Mouse (Mus musculus): ENCODE measurements around the gene Cgnl1. TPM values are rescaled to one million over a fixed set of nuclear protein-coding genes. Genes with fewer than 3 reads are reported as not detected.

Gene Cgnl1
- polyA plus RNA-seq, 1 experiment from 2014 or later, result 33.8 TPM

DNA sequence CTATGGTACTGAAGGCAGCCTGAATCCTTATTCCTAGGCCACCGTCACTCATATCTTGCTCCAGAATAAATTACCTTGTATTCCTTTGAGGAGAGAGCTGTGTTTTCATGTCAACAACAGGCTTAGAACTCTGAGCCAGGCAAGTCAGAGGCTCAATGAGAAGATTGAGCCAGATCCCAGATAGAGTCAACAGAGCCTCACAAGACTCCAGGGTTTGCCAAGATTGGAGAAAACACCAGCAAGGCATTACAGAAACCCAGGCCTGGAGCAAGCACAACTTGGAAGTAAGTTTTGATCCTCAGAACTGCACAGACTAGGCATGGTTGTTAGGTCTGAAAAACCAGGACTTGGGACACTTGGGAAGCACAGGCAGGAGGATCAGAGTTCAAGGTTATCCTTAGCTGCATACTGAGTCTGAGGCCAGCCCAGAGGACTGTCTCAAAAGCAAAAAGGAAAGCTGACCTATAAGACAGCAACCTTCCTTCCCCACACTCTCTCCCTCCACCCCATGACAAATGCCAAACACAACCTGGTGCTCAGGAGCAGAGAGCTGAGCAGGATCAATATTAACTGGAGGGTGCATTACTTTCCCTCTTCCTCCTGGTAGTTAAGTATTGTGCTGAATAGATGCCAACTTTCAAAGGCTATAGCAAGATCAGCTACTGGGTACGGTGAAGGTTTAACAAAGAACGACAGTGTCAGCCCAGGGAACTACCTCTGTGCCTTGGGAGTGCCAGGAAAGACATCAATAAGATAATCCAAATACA lies 34.0 kb downstream of the Cgnl1 start:
- DNase-seq (ENCODE audit: low spot score) (no peak), ATAC-seq (replicated peaks; ENCODE audit: low FRiP score, low read depth) (no peak)
- WGBS, result 64% methylated on average over 3 of the region's 3 CpGs
- H3K4me3 ChIP-seq (replicated peaks; ENCODE audit: low read depth, low read length), result no peak overlapping the region
- TF ChIP-seq CTCF (IDR thresholded peaks at IDR 0.05; ENCODE audit: low read depth), result no peak
- H3K9ac ChIP-seq (ENCODE audit: low read depth, low read length), result no peak overlapping the region
- no peaks in the 10 kb centered on the region for H3K36me3 ChIP-seq (ENCODE audit: insufficient read depth, low read length)
- H3K9me3 ChIP-seq (replicated peaks; ENCODE audit: low read length), result no peaks in the 10 kb centered on the region
- H3K4me2 ChIP-seq (ENCODE audit: low read length), result no peak overlapping the region
- peak overlapping the region; percentile 26; the same call in 1 of the 2 replicates for H3K27ac ChIP-seq
- no peaks in the 10 kb centered on the region for H3K27me3 ChIP-seq (ENCODE audit: insufficient read depth, low read length)
- H3K4me1 ChIP-seq (replicated peaks; ENCODE audit: insufficient read depth, low read length), result no peaks in the 10 kb centered on the region

DNA sequence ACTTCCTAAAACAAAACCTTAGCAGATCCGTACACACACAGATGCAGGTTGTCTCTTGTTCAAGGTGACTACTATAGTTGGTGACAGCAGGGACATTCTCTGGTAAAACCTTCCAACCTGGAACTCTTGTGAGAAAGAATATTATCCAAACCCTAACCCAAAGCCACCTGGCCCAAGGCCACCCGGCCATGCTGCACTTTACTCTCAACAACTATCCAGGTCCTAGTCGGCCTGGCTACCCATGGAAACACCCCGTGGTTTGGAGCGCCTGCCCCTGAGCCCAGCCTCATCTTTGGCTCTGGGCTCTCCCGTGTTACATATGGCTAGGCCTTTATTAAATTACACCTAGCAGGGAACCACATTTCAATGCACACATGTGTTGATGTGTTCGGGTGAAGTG lies 35.5 kb downstream of the Cgnl1 start:
- DNase-seq (ENCODE audit: low spot score), result no peak
- TF ChIP-seq CTCF (IDR thresholded peaks at IDR 0.05; ENCODE audit: low read depth), result no peak
- Histone ChIP-seq H3K9ac (ENCODE audit: low read depth, low read length) (no peak overlapping the region), H3K4me3 (replicated peaks; ENCODE audit: low read depth, low read length) (no peak overlapping the region), H3K27ac (no peak overlapping the region), H3K4me1 (replicated peaks; ENCODE audit: insufficient read depth, low read length) (no peaks in the 10 kb centered on the region), H3K9me3 (replicated peaks; ENCODE audit: low read length) (no peaks in the 10 kb centered on the region), H3K4me2 (ENCODE audit: low read length) (no peak overlapping the region), H3K36me3 (ENCODE audit: insufficient read depth, low read length) (no peaks in the 10 kb centered on the region), H3K27me3 (ENCODE audit: insufficient read depth, low read length) (no peaks in the 10 kb centered on the region)
- WGBS, result 91% methylated on average over 7 of the region's 7 CpGs
- no peak for ATAC-seq (replicated peaks; ENCODE audit: low FRiP score, low read depth)

DNA sequence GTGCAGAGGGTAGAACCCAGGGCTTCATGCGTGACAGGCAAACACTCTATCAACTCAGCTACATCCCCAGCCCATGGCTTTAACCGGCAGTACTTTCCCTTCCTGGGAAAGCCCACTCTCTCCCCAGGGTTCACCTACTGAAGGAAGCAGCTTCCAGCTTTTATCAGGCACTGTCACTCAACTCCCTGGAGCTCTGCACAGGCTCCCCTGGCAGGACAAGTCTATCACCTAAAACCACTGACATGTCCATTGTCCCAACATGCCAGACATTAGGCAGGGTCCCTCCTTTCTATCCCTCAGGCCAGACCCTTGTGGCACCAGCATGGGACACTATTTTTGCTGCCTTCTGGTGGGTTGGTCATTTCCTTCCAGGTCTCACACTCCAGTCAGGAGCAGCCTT lies 37.8 kb downstream of the Cgnl1 start:
- no peak overlapping the region for H3K4me2 ChIP-seq (ENCODE audit: low read length)
- no peak for DNase-seq (ENCODE audit: low spot score)
- no peak overlapping the region for H3K9ac ChIP-seq (ENCODE audit: low read depth, low read length)
- no peaks in the 10 kb centered on the region for H3K27me3 ChIP-seq (ENCODE audit: insufficient read depth, low read length)
- no peak overlapping the region for H3K4me3 ChIP-seq (replicated peaks; ENCODE audit: low read depth, low read length)
- ATAC-seq (replicated peaks; ENCODE audit: low FRiP score, low read depth), result no peak
- H3K4me1 ChIP-seq (replicated peaks; ENCODE audit: insufficient read depth, low read length), result 0 out of 2 replicates have a peak, but pooled peaks cover 3% of the 10 kb centered on the region
- TF ChIP-seq CTCF (IDR thresholded peaks at IDR 0.05; ENCODE audit: low read depth), result no peak
- 46% methylated on average over 2 of the region's 2 CpGs for WGBS
- H3K9me3 ChIP-seq (replicated peaks; ENCODE audit: low read length), result no peaks in the 10 kb centered on the region
- no peak overlapping the region for H3K27ac ChIP-seq
- H3K36me3 ChIP-seq (ENCODE audit: insufficient read depth, low read length), result no peaks in the 10 kb centered on the region

DNA sequence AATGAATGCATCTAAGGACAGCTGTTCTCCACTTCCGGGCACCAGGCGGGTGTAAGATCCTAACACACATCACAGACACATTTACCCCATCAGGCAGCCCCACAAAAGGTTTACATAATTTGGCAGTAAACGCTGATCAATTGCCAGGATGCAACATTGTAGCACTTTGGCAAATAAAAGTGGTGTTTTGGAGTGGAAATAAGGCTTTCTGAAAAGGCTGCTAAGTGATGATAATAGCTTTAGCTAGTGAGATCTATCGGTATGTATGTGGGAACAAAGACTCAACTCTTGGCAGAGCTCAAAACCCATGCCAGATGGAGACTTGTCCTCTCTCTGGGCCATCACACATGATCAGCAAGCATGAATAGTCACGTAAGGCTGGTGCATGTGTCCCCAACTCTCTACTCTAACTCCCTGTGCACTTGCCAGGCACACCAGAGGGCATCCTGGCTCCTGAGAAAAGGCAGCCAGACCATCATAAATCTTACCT lies 42.5 kb downstream of the Cgnl1 start:
- ATAC-seq (replicated peaks; ENCODE audit: low FRiP score, low read depth) (no peak), DNase-seq (ENCODE audit: low spot score) (no peak)
- TF ChIP-seq CTCF (IDR thresholded peaks at IDR 0.05; ENCODE audit: low read depth), result no peak
- H3K4me3 ChIP-seq (replicated peaks; ENCODE audit: low read depth, low read length), result no peak overlapping the region
- no peaks in the 10 kb centered on the region for H3K9me3 ChIP-seq (replicated peaks; ENCODE audit: low read length)
- H3K27me3 ChIP-seq (ENCODE audit: insufficient read depth, low read length), result no peaks in the 10 kb centered on the region
- 0 out of 2 replicates have a peak, but pooled peaks cover 3% of the 10 kb centered on the region for H3K4me1 ChIP-seq (replicated peaks; ENCODE audit: insufficient read depth, low read length)
- no peak overlapping the region for H3K4me2 ChIP-seq (ENCODE audit: low read length)
- 0 out of 2 replicates have a peak overlapping the region, but pooled peaks have one; percentile 13 for H3K27ac ChIP-seq
- H3K36me3 ChIP-seq (ENCODE audit: insufficient read depth, low read length), result peaks cover 17% of the 10 kb centered on the region
- H3K9ac ChIP-seq (ENCODE audit: low read depth, low read length), result no peak overlapping the region
- WGBS, result 82% methylated on average over 5 of the region's 5 CpGs

DNA sequence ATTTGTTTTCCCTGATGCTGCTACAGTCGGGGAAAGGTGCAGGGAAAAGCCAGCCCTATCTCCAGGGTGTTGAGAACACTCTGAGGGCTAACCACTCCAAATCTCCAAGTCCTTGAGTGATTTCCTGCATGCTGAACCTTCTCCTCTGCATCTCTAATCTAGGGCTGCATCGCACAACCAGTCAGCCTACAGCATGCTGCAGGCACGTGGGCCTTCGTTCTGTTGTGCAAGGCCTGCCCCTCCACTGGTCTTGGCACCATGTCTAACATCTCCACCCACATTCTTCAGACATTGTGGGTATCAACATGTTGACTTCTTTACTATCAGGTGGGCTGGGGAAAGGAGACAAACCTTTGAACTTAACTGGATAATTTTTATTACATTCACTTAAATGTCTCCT lies 44.2 kb downstream of the Cgnl1 start:
- Histone ChIP-seq H3K9ac (ENCODE audit: low read depth, low read length) (no peak overlapping the region), H3K4me2 (ENCODE audit: low read length) (no peak overlapping the region), H3K36me3 (ENCODE audit: insufficient read depth, low read length) (peaks cover 22% of the 10 kb centered on the region), H3K27ac (no peak overlapping the region), H3K4me1 (replicated peaks; ENCODE audit: insufficient read depth, low read length) (0 out of 2 replicates have a peak, but pooled peaks cover 3% of the 10 kb centered on the region), H3K9me3 (replicated peaks; ENCODE audit: low read length) (no peaks in the 10 kb centered on the region), H3K27me3 (ENCODE audit: insufficient read depth, low read length) (no peaks in the 10 kb centered on the region), H3K4me3 (replicated peaks; ENCODE audit: low read depth, low read length) (no peak overlapping the region)
- no peak for TF ChIP-seq CTCF (IDR thresholded peaks at IDR 0.05; ENCODE audit: low read depth)
- WGBS, result 80% methylated on average over 4 of the region's 4 CpGs
- no peak for ATAC-seq (replicated peaks; ENCODE audit: low FRiP score, low read depth)
- DNase-seq (ENCODE audit: low spot score), result no peak

DNA sequence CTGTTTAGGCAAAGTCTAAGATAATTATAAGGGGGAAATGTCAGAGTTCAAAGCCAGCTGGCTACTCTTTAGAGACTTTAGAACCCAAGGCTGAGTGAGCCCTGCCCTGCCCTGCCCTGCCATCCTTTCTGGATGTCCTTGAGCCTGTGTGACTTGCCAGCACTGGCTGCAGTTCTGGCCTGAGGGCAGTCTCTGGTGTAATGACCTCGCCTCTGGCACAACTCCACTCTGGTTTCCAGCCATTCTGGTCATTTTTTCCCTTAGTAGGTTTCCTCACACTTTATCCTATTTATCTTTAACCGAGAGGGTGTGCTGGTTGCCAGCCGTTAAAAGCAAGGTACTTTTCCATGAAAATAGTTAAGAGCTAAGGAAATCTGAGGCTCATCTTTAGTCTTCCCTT lies 45.3 kb downstream of the Cgnl1 start:
- Histone ChIP-seq H3K9ac (ENCODE audit: low read depth, low read length) (no peak overlapping the region), H3K4me1 (replicated peaks; ENCODE audit: insufficient read depth, low read length) (0 out of 2 replicates have a peak, but pooled peaks cover 3% of the 10 kb centered on the region), H3K27ac (no peak overlapping the region), H3K9me3 (replicated peaks; ENCODE audit: low read length) (no peaks in the 10 kb centered on the region), H3K36me3 (ENCODE audit: insufficient read depth, low read length) (peaks cover 29% of the 10 kb centered on the region), H3K4me2 (ENCODE audit: low read length) (no peak overlapping the region), H3K4me3 (replicated peaks; ENCODE audit: low read depth, low read length) (no peak overlapping the region), H3K27me3 (ENCODE audit: insufficient read depth, low read length) (no peaks in the 10 kb centered on the region)
- TF ChIP-seq CTCF (IDR thresholded peaks at IDR 0.05; ENCODE audit: low read depth), result no peak
- 66% methylated on average over 3 of the region's 3 CpGs for WGBS
- ATAC-seq (replicated peaks; ENCODE audit: low FRiP score, low read depth) (no peak), DNase-seq (ENCODE audit: low spot score) (no peak)

Data from kidney, postnatal 0 days (tissue).